Mouse (Mus musculus) retina, postnatal 7 days (tissue): Measurements from ENCODE around the gene Gm17662.

Source experiments
- DNase-seq: peaks from one replicate; pipeline ENCODE4 v3.0.0-alpha.2; 2012; ENCODE audit warnings: low read depth, low spot score

Gene Gm17662

GRCm38 (mm10) chr4:104857029-104857428, at the start of gene Gm17662:
Gene Gm17662, plus strand, starts transcription at chr4:104857329.
- DNase-seq: no peak

GRCm38 (mm10) chr4:104810710-104811286, 46.3 kb upstream of the Gm17662 start:
- no peak for DNase-seq

- DNase-seq: no peak
Observed at GRCm38 (mm10) chr4:104813617-104814016, 43.5 kb upstream of the Gm17662 start.

GRCm38 (mm10) chr4:104816519-104817232, 40.5 kb upstream of the Gm17662 start:
- DNase-seq: no peak

- DNase-seq: no peak
Observed at GRCm38 (mm10) chr4:104817509-104817908, 39.6 kb upstream of the Gm17662 start.

GRCm38 (mm10) chr4:104818986-104819385, 38.1 kb upstream of the Gm17662 start:
- no peak for DNase-seq

GRCm38 (mm10) chr4:104819891-104820290, 37.2 kb upstream of the Gm17662 start:
- no peak for DNase-seq

GRCm38 (mm10) chr4:104823597-104824101, 33.5 kb upstream of the Gm17662 start:
- DNase-seq: no peak

- DNase-seq: no peak
Observed at GRCm38 (mm10) chr4:104824381-104825077, 32.6 kb upstream of the Gm17662 start.

GRCm38 (mm10) chr4:104828939-104829338, 28.2 kb upstream of the Gm17662 start:
- no peak for DNase-seq

- no peak for DNase-seq
Observed at GRCm38 (mm10) chr4:104835096-104835495, 22.0 kb upstream of the Gm17662 start.

GRCm38 (mm10) chr4:104838342-104838741, 18.8 kb upstream of the Gm17662 start:
- no peak for DNase-seq

- no peak for DNase-seq
Observed at GRCm38 (mm10) chr4:104842204-104842603, 14.9 kb upstream of the Gm17662 start.

- DNase-seq: no peak
Observed at GRCm38 (mm10) chr4:104843546-104843945, 13.6 kb upstream of the Gm17662 start.

- no peak for DNase-seq
Observed at GRCm38 (mm10) chr4:104855216-104855615, 1.9 kb upstream of the Gm17662 start.

GRCm38 (mm10) chr4:104857823-104858222, 694 bp downstream of the Gm17662 start:
- no peak for DNase-seq

- DNase-seq: no peak
Observed at GRCm38 (mm10) chr4:104861241-104861640, 4.1 kb downstream of the Gm17662 start.

GRCm38 (mm10) chr4:104864397-104864796, 7.3 kb downstream of the Gm17662 start:
- no peak for DNase-seq

GRCm38 (mm10) chr4:104869581-104869980, 12.5 kb downstream of the Gm17662 start:
- no peak for DNase-seq

- no peak for DNase-seq
Observed at GRCm38 (mm10) chr4:104870196-104870595, 13.1 kb downstream of the Gm17662 start.

GRCm38 (mm10) chr4:104875832-104876231, 18.7 kb downstream of the Gm17662 start:
- DNase-seq: no peak

GRCm38 (mm10) chr4:104876323-104876722, 19.2 kb downstream of the Gm17662 start, which contains the start of gene C8a:
Gene C8a, minus strand, starts transcription at chr4:104876398.
- no peak for DNase-seq
